Mouse (Mus musculus): Measurements from ENCODE around the gene Coq5. TPM values are rescaled to one million over a fixed set of nuclear protein-coding genes. Genes with fewer than 3 reads are reported as not detected.

Gene Coq5
- polyA plus RNA-seq (2016; fragmentation: Nextera tagmentation; extraction: Ambion mirVana): 43.3 and 46.2 TPM in 2 replicates

DNA sequence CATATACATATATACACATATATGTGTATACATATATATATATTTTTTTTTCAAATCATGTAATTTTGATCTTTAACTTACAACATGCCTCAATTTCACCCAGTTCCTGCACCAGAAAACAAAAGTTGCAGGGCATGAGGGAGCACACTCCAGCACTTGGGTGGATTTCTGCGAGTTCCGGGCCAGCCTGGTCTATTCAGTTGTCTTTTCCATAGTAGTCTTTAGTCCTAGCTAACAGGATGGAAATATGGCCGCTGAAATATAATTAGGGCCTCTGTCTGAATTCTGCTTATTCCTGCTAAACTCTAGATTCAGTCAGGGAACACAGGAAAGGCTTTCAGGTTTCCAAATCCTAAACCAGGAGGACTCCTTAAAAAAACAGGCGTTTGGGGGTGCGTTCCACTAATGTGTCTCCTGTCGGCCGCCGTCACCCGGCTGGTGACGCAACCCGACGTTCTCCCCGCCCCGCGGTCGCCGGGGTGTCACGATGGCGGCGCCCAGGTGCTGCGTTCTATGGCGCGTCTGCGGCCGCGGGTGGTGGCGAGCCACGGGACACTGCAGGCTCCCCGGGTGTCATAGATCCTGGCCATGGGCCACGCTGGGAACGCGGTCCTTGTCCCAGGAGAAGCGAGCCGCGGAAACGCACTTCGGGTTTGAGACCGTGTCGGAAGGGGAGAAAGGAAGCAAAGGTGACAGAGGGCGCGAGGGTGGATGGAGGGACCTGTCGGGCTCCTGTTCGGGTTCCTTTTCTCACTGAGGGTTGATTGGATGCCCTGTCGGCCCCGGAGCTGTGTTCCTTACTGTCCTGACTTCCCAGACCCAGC, at the start of gene Coq5:
Gene Coq5 (plus strand): TSS at position 441 of the 824 bp plus-strand sequence.
- 4% methylated on average over 45 of the region's 45 CpGs for WGBS (ENCODE audit: insufficient replicate concordance)
- Histone ChIP-seq H3K4me2 (peak within 1 kb of the TSS; percentile 95), H3K27ac (peak within 1 kb of the TSS; percentile 66), H3K4me3 (peak within 1 kb of the TSS; percentile 79), H3K27me3 (replicated peaks) (no peaks in the 10 kb centered on the region), H3K9ac (peak within 1 kb of the TSS; percentile 90), H3K36me3 (peaks cover 18% of the 10 kb centered on the region), H3K4me1 (peaks cover 62% of the 10 kb centered on the region), H3K9me3 (replicated peaks) (no peaks in the 10 kb centered on the region; the same call in 1 of the 2 replicates)
- ATAC-seq: peak; percentile 78

DNA sequence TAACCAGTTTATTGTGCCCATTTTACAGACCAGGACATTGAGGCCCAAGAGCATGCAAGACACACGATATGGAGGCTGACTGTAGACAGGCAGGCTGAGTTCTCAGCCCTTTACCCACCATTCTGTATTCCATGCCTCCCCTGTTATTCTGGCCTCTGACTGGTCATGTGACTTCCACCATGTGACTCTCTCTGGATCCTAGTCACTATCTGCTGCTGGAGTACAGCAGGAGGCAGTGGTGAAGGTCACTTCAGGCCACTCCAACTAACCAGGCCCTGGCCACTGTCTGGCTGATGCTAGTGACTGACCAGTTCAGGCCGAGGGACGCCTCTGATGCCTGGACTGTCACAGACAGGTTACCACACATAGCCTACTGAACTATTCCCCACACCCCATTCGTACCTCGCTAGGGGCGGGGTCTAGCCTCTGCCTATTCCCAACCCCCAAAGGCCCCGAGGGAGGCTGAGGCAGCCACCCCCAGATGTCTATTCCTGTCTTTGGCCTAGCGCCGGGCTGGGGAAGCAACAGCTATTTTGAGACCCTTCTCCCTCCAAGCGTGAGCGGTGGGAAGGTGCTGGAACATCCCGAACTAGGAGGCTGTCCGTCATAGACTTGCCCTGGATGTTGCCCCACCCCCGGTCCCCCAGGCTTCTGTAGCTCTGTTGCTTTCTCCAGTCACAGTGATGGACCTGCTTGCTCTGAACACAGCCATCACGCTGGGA, 48.5 kb upstream of the Coq5 start:
- H3K9me3 ChIP-seq (replicated peaks): no peaks in the 10 kb centered on the region
- no peak overlapping the region for H3K4me2 ChIP-seq
- no peaks in the 10 kb centered on the region for H3K36me3 ChIP-seq
- WGBS (ENCODE audit: insufficient replicate concordance): 56% methylated on average over 15 of the region's 15 CpGs
- no peak overlapping the region for H3K9ac ChIP-seq
- no peak overlapping the region for H3K4me3 ChIP-seq
- no peak overlapping the region for H3K27ac ChIP-seq
- H3K27me3 ChIP-seq (replicated peaks): peaks cover 59% of the 10 kb centered on the region
- peak; percentile 25; the same call in 1 of the 2 replicates for ATAC-seq
- peaks cover 10% of the 10 kb centered on the region for H3K4me1 ChIP-seq

DNA sequence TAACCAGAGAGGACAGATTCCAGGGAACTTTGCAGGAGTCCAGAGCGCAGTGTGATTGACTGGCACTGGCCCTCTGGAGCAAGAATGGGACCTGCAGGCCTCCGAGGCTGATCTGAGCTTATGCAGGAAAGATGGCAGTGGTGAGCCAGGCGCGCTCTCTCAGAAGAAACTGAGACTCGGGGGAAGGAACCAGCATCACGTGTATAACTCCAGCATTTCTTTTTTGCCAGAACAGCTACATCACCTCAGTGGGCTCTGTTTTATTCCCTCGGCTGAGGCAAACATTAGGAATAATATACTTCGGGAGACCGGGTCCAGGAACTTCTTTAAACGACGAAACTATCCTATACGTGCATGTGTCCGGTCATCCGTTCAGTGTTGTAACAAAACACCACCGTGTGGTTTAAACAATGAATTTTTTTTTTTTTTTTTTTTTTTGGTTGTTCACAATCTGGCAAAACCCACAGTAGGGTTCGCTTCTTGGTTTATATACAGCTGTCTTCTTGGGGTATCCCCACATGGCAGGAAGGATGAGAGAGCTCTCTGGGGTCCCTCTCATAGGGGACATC, 47.8 kb upstream of the Coq5 start:
- Histone ChIP-seq H3K9me3 (replicated peaks) (no peaks in the 10 kb centered on the region), H3K27ac (no peak overlapping the region), H3K27me3 (replicated peaks) (peaks cover 55% of the 10 kb centered on the region), H3K4me2 (no peak overlapping the region), H3K4me1 (peaks cover 12% of the 10 kb centered on the region), H3K4me3 (no peak overlapping the region), H3K9ac (no peak overlapping the region), H3K36me3 (no peaks in the 10 kb centered on the region)
- 58% methylated on average over 16 of the region's 16 CpGs for WGBS (ENCODE audit: insufficient replicate concordance)
- ATAC-seq: no peak

DNA sequence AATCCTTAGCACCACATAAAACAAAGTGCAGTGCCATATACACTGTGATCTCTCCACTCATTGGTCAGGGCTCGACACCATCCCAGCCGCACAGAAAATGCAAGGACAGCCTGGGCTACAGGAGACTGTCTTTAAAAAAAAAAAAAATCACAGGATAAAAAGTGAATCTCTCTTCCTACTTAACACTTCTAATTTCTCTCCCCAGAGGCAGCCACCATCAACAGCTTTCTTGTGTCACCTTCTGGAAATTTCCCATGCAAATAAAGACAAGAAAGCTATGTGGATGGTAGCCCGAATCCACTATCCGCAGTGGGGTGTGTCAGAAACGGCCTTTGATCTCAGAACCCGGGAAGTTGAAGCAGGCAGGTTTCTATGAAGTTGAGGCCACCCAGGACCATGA, 47.0 kb upstream of the Coq5 start:
- 63% methylated on average over 6 of the region's 6 CpGs for WGBS (ENCODE audit: insufficient replicate concordance)
- ATAC-seq: no peak
- H3K9me3 ChIP-seq (replicated peaks): no peaks in the 10 kb centered on the region
- H3K4me1 ChIP-seq: peaks cover 16% of the 10 kb centered on the region
- H3K27me3 ChIP-seq (replicated peaks): peaks cover 54% of the 10 kb centered on the region
- no peak overlapping the region for H3K4me3 ChIP-seq
- no peak overlapping the region for H3K4me2 ChIP-seq
- no peak overlapping the region for H3K27ac ChIP-seq
- no peak overlapping the region for H3K9ac ChIP-seq
- H3K36me3 ChIP-seq: no peaks in the 10 kb centered on the region

DNA sequence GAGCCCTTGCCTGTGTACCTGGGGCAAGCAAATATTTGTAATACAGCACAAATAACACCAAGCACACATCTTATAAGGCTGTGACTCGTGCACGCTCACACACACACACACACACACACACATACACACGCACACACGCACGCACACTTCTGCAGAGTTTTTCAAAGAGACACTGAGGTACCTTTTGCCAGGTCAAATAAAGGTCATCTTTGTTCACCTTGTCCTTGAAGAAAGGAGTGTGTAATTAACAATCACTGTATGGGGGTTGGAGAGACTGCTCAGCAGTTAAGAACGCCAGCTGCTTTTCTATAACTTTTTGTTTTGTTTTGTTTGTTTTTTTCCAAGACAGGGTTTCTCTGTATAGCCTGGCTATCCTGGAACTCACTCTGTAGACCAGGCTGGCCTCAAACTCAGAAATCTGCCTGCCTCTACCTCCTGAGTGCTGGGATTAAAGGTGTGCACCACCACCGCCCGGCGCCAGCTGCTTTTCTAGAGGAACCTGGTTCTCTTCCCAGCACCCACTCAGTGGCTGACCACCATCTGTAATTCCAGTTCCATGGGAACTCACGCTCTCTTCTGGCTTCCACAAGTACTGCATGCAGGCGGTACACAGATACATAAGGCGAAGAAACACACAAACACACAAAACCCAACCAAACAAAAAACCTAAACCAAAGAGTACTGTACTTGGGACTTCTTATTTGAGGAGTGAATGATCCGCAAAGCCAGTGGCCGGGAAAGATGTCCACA, 46.3 kb upstream of the Coq5 start:
- WGBS (ENCODE audit: insufficient replicate concordance): 83% methylated on average over 14 of the region's 14 CpGs

DNA sequence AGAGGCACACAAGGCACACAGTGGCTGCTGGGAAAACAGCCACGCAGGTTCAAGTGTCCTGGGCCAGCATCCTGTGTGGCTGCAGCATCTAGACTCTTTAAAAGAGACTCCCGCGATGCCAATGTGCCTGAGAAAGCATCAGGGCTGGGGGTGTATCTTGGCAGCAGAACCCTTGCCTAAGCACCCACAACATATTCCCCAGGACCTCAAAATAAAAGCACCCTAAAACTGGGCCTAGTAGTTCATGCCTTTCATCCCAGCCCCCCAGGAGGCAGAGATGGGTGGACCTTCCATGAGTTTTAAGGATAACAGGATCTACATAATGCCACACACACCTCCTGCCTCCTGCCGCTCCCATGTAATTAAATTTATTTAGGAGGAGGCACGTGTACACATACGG, 44.9 kb upstream of the Coq5 start:
- Histone ChIP-seq H3K9me3 (replicated peaks) (no peaks in the 10 kb centered on the region), H3K4me3 (no peak overlapping the region), H3K36me3 (peaks cover under 1% of the 10 kb centered on the region; the same call in 1 of the 2 replicates), H3K27me3 (replicated peaks) (peaks cover 51% of the 10 kb centered on the region), H3K9ac (no peak overlapping the region), H3K4me1 (peaks cover 28% of the 10 kb centered on the region), H3K4me2 (no peak overlapping the region), H3K27ac (no peak overlapping the region)
- 65% methylated on average over 6 of the region's 6 CpGs for WGBS (ENCODE audit: insufficient replicate concordance)
- ATAC-seq: no peak

More for the DNA sequence above, 46.3 kb upstream of the Coq5 start:
- Histone ChIP-seq H3K9me3 (replicated peaks) (no peaks in the 10 kb centered on the region), H3K4me2 (no peak overlapping the region), H3K27ac (no peak overlapping the region), H3K4me3 (no peak overlapping the region), H3K4me1 (peaks cover 17% of the 10 kb centered on the region), H3K36me3 (no peaks in the 10 kb centered on the region), H3K27me3 (replicated peaks) (peaks cover 54% of the 10 kb centered on the region), H3K9ac (no peak overlapping the region)
- no peak for ATAC-seq

- H3K4me2 ChIP-seq: peak overlapping the region; percentile 91
- peak overlapping the region; percentile 46; the same call in 1 of the 2 replicates for H3K27ac ChIP-seq
- H3K27me3 ChIP-seq (replicated peaks): peaks cover 48% of the 10 kb centered on the region
- 0 out of 2 replicates have a peak, but pooled peaks have one; percentile 10 for ATAC-seq
- H3K9me3 ChIP-seq (replicated peaks): no peaks in the 10 kb centered on the region
- peak overlapping the region; percentile 71 for H3K9ac ChIP-seq
- peak overlapping the region; percentile 63 for H3K4me3 ChIP-seq
- peaks cover 32% of the 10 kb centered on the region for H3K4me1 ChIP-seq
- peaks cover 9% of the 10 kb centered on the region for H3K36me3 ChIP-seq
- 2% methylated on average over 45 of the region's 45 CpGs for WGBS (ENCODE audit: insufficient replicate concordance)
These were observed 44.1 kb upstream of the Coq5 start for GRCm38 (mm10) chr5:115235323-115235771.

DNA sequence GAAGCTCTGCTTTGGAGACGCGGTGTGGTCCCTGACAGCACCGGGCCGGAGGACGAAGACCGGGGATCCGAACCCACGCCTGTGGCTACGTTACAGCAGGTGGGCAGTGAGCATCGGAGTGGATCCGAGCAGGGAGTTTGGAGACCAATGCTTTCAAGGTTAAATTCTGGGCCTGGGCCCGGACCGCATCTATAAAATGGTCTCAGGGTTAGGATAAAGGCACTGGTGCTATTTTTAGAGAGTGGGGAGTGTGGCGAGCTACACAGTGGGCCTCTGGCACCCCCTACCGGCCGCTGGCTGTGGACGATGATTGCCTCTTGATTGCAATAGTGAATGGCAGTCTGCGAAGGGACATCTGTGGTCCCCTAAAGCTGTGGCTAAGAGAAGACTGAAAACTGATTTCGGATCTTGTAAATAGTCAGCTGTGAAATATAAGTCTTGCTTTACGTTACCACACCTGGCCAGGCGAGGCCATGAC, 43.6 kb upstream of the Coq5 start, which contains the start of gene Pop5:
Gene Pop5 (plus strand): TSS at position 51 of the 478 bp plus-strand sequence.
- ATAC-seq: peak; percentile 48; the same call in 1 of the 2 replicates
- peaks cover 47% of the 10 kb centered on the region for H3K27me3 ChIP-seq (replicated peaks)
- H3K9ac ChIP-seq: peak within 1 kb of the TSS; percentile 71
- no peaks in the 10 kb centered on the region for H3K9me3 ChIP-seq (replicated peaks)
- H3K4me1 ChIP-seq: peaks cover 32% of the 10 kb centered on the region
- peaks cover 14% of the 10 kb centered on the region for H3K36me3 ChIP-seq
- H3K27ac ChIP-seq: peak within 1 kb of the TSS; percentile 46; the same call in 1 of the 2 replicates
- WGBS (ENCODE audit: insufficient replicate concordance): 2% methylated on average over 21 of the region's 21 CpGs
- H3K4me3 ChIP-seq: peak within 1 kb of the TSS; percentile 63
- H3K4me2 ChIP-seq: peak within 1 kb of the TSS; percentile 91

GRCm38 (mm10) chr5:115237803-115238728, 41.4 kb upstream of the Coq5 start:
- H3K4me1 ChIP-seq: peaks cover 32% of the 10 kb centered on the region
- peak overlapping the region; percentile 82 for H3K27ac ChIP-seq
- peak overlapping the region; percentile 86 for H3K4me3 ChIP-seq
- peaks cover 26% of the 10 kb centered on the region for H3K27me3 ChIP-seq (replicated peaks)
- H3K9ac ChIP-seq: peak overlapping the region; percentile 92
- H3K36me3 ChIP-seq: peaks cover 36% of the 10 kb centered on the region
- peak overlapping the region; percentile 92 for H3K4me2 ChIP-seq
- under 1% methylated on average over 88 of the region's 88 CpGs for WGBS (ENCODE audit: insufficient replicate concordance)
- peak; percentile 90 for ATAC-seq
- no peaks in the 10 kb centered on the region for H3K9me3 ChIP-seq (replicated peaks)

DNA sequence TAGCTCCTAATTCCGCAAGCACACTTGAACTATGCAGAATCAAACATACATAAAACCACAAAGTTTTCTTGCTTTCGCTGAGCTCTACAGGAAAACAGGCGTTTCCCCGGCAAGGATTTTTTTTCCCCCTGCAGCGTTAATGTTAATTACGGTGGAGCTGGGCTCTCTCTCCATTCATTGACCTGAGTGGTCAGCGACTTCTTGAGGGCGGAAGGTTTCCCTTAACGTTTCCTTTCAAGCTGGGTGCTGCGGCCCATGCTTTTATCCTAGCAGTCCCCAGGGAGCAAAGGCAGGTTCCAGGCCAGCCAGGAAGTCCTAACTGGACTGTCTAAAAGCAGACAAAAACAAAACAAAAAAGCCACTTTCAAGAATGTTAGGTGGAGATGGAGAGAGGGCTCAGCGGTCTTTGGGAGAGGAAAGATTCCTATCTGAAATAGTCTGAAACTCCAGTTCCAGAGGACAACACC, 40.7 kb upstream of the Coq5 start:
- Histone ChIP-seq H3K27ac (peak overlapping the region; percentile 82), H3K27me3 (replicated peaks) (peaks cover 19% of the 10 kb centered on the region), H3K4me1 (peaks cover 32% of the 10 kb centered on the region), H3K36me3 (peaks cover 43% of the 10 kb centered on the region), H3K9ac (peak overlapping the region; percentile 92), H3K4me3 (peak overlapping the region; percentile 86), H3K4me2 (peak overlapping the region; percentile 92), H3K9me3 (replicated peaks) (no peaks in the 10 kb centered on the region)
- ATAC-seq: no peak
- 4% methylated on average over 11 of the region's 11 CpGs for WGBS (ENCODE audit: insufficient replicate concordance)

Data from liver, embryonic 12.5 days (tissue).